Mouse (Mus musculus): ENCODE measurements around the gene Cgn. TPM values are rescaled to one million over a fixed set of nuclear protein-coding genes. Genes with fewer than 3 reads are reported as not detected.

Gene Cgn
- polyA plus RNA-seq (2012; rRNA removed): 4.8 and 5.6 TPM in 2 replicates

GRCm38 (mm10) chr3:94786367-94786835, at the start of gene Cgn:
Cgn (minus strand) TSS chr3:94786492.

Other genes with a start within 250 kb of the Cgn start
- gene Snx27, start 203.8 kb downstream of the Cgn start, polyA plus RNA-seq (2012; rRNA removed): 1.8 and 2.3 TPM in 2 replicates
- not detected in 2 replicates for gene Gm10972, start 143.4 kb downstream of the Cgn start, polyA plus RNA-seq (2012; rRNA removed)
- 15.3 and 16.3 TPM in 2 replicates for gene Tuft1, start 127.6 kb downstream of the Cgn start, polyA plus RNA-seq (2012; rRNA removed)
- gene Selenbp2, start 92.9 kb downstream of the Cgn start, polyA plus RNA-seq (2012; rRNA removed): 2.6 and 3.3 TPM in 2 replicates
- 6.1 and 6.5 TPM in 2 replicates for gene Pogz, start 51.1 kb upstream of the Cgn start, polyA plus RNA-seq (2012; rRNA removed)
- 83.0 and 143 TPM in 2 replicates for gene Psmb4, start 100.5 kb upstream of the Cgn start, polyA plus RNA-seq (2012; rRNA removed)
- 49.6 and 61.7 TPM in 2 replicates for gene Selenbp1, start 146.6 kb upstream of the Cgn start, polyA plus RNA-seq (2012; rRNA removed)
- 4.1 and 4.3 TPM in 2 replicates for gene Rfx5, start 167.6 kb upstream of the Cgn start, polyA plus RNA-seq (2012; rRNA removed)
- gene Pi4kb, start 188.2 kb upstream of the Cgn start, polyA plus RNA-seq (2012; rRNA removed): 8.6 and 9.2 TPM in 2 replicates
- gene Zfp687, start 229.0 kb upstream of the Cgn start, polyA plus RNA-seq (2012; rRNA removed): 10.5 and 12.5 TPM in 2 replicates

Measured in stomach, adult 2 months (tissue).